Mouse (Mus musculus) gastrocnemius, postnatal 14 days (tissue): Measurements from ENCODE around the gene Arf3. TPM values are rescaled to one million over a fixed set of nuclear protein-coding genes. Genes with fewer than 3 reads are reported as not detected.

Experiments
- DNase-seq: peaks from one replicate; pipeline ENCODE4 v3.0.0; 2021; ENCODE audit warnings: mixed read lengths
- intact Hi-C: fragments of 180-260 bp; cut with DNase I; formaldehyde crosslinking; loops from one replicate; pipeline ENCODE4 v1.15.1; 2025; ENCODE audit warnings: low total_unique reads
- total RNA-seq, 2 experiments: library from RNA; stranded (reverse); gene quantifications; 2 replicates each; pipeline ENCODE4 v1.2.3; 2021

The Arf3 gene
- total RNA-seq, 2 experiments from 2014 or later: 14.6 to 15.8 TPM

DNA sequence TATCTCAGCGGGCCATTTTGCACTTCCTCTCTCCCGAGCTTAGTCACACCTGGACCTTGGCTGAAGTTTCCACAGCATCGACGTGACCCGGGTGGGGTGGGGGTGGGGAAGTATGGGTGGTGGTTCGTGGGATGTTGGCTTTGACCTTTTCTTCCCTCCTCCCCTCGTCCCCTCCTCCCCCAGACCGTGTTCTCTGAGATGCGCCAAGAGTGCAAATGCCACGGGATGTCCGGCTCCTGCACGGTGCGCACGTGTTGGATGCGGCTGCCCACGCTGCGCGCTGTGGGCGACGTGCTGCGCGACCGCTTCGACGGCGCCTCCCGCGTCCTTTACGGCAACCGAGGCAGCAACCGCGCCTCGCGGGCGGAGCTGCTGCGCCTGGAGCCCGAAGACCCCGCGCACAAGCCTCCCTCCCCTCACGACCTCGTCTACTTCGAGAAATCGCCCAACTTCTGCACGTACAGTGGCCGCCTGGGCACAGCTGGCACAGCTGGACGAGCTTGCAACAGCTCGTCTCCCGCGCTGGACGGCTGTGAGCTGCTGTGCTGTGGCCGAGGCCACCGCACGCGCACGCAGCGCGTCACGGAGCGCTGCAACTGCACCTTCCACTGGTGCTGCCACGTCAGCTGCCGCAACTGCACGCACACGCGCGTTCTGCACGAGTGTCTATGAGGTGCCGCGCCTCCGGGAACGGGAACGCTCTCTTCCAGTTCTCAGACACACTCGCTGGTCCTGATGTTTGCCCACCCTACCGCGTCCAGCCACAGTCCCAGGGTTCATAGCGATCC is 29.4 kb upstream of the Arf3 start:
- no peak for DNase-seq
- intact Hi-C loops: no loop called here

DNA sequence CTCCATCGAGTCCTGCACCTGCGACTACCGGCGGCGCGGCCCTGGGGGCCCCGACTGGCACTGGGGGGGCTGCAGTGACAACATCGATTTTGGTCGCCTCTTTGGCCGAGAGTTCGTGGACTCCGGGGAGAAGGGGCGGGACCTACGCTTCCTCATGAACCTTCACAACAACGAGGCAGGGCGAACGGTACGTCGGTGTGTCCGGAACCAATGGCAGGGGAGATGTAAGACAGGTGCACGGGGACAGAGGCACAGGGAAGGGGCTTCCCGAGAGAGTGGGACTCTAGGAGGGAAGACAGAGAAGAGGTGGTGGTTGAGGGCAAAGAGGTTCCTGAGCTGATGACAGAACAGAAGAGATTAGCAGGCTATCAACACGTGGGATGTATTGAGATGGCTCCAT is 28.8 kb upstream of the Arf3 start:
- intact Hi-C loops: no loop called here

DNA sequence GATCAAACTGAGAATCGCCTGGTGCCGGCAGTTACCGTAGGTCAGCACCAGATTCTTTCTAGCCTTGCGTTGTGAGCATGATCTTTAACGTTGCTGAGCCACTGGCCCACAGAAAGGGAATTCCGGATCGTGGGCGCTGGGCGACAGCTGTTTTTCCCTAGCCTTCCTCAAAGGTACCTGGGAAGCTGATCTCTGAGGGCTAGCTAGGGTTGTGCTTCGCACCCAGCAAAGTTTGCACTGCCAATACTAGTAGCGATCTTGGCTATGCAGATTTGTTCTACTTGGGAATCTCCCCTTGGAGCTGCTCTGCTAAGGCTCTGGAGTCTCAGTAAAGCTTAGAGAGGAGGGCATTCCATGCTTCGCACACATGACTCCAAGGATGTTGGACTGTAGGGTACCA is 28.2 kb upstream of the Arf3 start:
- intact Hi-C loops: no loop called here
- no peak for DNase-seq

More for the DNA sequence above, 28.8 kb upstream of the Arf3 start:
- no peak for DNase-seq

DNA sequence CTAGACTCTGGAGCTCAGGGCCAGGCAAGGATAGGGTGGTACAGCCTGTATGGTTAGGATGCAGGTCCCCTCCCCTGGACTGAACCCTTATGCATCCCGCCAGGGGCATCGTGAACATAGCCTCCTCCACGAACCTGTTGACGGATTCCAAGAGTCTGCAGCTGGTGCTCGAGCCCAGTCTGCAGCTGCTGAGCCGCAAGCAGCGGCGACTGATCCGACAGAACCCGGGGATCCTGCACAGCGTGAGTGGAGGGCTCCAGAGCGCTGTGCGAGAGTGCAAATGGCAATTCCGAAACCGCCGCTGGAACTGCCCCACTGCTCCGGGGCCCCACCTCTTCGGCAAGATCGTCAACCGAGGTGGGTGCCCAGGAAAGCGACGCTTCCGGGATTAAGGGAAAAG is 27.7 kb upstream of the Arf3 start:
- DNase-seq: no peak
- intact Hi-C loops: no loop called here

DNA sequence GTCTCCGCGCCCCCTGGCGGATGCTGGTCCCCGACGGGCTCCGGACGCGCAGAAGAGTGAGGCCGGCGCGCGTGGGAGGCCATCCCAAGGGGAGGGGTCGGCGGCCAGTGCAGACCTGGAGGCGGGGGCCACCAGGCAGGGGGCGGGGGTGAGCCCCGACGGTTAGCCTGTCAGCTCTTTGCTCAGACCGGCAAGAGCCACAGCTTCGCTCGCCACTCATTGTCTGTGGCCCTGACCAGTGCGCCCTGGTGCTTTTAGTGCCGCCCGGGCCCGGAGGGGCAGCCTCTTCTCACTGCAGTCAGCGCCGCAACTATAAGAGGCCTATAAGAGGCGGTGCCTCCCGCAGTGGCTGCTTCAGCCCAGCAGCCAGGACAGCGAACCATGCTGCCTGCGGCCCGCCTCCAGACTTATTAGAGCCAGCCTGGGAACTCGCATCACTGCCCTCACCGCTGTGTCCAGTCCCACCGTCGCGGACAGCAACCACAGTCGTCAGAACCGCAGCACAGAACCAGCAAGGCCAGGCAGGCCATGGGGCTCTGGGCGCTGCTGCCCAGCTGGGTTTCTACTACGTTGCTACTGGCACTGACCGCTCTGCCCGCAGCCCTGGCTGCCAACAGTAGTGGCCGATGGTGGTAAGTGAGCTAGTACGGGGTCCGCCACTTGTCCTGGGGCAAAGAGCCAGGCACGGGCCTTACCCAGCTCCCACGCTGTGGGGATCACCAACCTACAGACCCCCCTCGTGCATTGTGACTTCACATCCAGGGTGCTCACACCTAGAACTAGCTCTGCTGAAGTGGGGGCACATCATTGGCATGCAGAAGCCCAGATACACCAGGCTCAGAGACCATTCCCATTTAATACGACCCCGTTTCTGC is 26.9 kb upstream of the Arf3 start, which contains the start of gene Wnt1:
Wnt1 (plus strand) TSS at position 197 of the 875 bp plus-strand sequence.
- DNase-seq: no peak
- intact Hi-C loops: no loop called here

DNA sequence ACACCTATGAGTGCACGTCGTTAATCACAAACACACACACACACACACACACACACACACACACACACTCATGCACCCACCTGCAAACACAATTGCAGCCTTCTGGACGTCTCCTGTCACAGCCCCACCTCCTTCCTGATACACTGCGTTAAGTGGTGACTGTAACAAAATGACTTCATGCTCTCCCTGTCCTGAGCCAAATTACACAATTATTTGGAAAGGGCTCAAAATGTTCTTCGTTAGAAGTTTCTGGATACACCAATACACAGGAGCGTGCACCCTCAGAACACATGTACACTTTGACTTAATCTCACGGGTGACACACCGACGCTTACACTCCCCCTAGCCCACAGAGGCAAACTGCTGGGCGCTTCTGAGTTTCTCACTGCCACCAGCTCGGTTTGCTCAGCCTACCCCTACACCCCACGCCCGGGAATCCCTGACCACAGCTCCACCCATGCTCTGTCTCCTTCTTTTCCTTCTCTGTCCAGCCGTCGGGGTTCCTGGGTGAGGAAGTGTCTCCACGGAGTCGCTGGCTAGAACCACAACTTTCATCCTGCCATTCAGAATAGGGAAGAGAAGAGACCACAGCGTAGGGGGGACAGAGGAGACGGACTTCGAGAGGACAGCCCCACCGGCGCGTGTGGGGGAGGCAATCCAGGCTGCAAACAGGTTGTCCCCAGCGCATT is 26.1 kb upstream of the Arf3 start:
- no peak for DNase-seq
- intact Hi-C loops: no loop called here

DNA sequence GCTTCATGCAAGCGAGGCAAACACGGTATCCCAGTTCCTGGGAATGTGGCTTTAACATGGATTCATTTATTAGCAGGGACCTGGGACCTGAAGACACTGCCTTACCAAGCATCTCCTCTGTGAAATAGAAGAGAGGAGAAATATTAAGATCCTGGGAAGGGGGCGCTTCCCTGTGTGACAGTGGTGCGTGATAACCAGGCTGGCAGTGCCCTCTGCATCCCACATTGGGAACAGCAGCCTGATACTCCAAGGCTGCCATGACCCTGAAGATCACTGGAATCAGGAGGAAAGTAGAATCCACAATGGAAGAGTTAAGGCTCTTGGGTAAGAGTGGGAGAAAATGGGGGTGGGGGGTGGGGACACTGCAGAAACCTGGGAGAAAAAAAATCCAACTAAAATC is 24.9 kb upstream of the Arf3 start:
- DNase-seq: no peak
- intact Hi-C loops: no loop called here

DNA sequence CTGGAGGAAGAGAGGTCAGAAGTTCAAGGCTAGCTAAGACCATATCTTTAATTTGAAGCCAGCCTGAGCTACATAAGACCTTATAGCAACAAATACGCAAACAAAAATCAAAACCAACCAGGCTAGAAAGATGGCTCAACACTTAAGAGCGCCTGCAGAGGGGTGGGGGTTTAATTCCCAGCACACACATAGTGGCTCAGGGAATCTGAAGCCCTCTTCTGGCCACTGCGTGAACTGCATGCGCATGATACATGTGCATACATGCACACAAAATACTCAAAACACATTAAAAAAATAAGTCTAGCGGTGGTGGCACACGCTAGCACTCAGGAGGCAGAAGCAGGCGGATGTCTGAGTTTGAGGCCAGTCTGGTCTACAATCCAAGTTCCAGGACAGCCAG is 22.7 kb upstream of the Arf3 start:
- intact Hi-C loops: no loop called here
- DNase-seq: no peak

DNA sequence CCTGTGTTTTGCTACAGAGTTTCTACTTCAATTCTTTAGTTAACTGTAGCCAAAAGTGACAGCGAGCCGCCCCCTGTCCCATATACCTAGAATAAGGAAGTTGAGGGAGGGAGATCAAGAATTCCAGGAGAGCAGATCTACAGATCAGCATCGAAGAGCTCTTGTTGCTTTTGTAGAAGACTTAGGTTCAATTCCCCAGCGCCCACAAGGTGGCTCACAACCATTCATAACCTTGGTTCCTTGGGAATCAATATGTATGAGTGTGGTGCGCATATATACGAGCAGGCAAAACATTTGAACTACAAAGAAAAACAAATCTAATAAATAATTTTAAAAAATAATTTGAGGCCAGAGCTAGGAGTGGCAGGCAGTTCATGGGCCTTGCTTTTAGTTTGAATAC is 18.2 kb upstream of the Arf3 start:
- intact Hi-C loops: no loop called here
- DNase-seq: no peak

DNA sequence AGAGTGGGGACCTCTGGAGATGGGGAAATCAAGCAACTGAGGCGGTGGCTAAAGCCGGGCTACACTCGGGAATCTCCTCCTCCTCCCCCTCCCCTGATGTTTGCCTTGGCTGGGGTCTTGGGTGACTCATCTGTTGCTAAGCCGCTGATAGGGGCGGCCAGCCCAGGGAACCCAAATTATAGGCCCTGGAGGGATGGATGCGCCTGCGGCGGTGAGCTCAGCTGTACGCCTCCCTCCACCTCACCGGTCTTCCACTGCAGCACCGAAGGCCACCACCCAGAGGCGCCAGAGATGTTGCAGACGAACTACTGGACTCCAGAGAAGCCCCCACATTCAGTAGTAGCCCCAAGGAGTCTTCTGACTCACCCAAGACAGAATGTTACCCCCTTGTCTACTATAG is 17.6 kb upstream of the Arf3 start:
- intact Hi-C loops: no loop called here
- peak; percentile 61 for DNase-seq

DNA sequence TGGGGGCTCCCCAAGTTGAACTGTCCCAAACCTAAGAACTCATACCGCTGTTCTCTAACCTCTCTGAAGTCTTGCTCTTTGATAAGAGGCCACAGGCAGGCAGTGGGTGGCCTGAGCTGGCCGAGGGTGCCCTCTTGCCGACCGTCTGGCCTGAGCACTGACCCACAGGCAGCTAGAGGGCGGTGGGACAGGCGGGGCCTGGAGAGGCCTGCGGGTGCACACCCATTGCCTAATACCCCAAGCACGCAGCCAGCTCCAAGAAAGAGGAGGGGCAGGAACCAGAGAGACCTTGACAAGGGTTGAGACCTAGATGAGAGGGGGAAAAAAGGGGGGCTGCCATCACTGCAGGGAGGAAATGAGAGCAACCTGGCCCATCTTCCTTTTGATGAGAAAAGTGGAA is 17.1 kb upstream of the Arf3 start:
- no peak for DNase-seq
- intact Hi-C loops: no loop called here

DNA sequence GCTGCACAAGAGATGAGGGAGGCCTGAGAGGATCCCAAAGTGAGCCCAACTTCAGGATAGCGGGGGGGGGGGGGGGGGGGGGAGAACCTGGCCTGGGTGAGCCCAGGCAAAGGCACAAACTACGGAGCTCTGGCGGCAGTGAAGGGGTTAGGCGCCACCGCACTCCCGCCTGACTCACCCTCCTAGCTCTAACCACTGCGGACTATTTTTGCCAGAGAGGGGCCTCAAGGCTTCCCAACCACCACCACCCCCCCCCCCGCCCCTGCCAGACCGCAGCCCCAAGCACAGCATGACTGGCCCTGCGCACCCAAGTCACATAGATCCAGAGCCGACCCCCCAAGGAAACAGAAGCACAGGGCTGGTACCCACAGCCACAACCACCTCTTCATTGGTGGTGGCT is 15.8 kb upstream of the Arf3 start:
- intact Hi-C loops: no loop called here
- DNase-seq: no peak

DNA sequence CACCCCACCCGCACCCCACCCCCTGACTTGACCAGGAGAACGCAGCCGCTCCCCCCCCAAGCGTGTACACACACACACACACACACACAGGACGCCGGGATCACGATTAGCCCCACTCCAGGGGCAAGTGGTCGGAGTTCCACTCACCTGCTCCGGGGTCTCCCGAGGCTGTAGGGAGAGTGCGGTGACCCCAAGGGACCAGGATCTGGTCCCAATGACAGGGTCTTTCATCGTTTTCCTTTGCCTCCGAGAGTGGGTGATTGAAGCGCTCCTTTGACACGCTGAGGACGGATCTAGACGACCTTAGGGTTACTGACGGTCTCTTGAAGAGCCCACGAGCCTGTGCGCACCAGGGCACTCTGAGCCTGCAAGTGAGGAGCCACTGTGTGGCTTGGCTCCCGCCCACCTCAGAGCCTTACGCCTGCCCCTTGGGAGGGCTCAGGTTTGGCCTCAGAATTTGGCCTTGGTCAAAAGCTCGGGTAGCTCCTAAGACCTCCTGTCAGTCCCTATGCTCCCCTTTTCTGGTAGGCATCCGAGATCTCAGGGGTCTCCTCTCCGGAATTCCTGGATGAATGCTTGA is 15.3 kb upstream of the Arf3 start:
- intact Hi-C loops: no loop called here

DNA sequence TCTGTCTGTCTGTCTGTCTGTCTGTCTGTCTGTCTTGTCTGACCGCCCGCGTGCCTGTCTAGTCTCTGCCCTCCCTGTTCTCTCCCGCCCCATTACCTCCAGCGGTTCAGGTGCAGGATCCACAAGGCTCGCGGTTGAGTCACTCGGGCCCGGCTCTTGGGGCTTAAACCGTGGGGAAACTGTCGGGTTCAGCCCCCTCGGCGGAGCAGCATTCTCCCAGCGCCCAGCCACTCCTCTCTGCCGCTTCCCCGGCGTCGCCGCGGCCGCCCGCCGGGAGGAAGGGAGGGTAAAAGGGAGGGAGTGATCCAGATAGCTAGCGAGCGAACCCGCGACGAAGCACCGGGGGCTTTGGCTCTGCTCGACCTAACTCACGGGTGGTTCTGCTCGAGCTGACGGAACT is 14.7 kb upstream of the Arf3 start, which contains the start of gene Wnt10b:
Wnt10b (minus strand) TSS at position 389 of the 400 bp plus-strand sequence.
- intact Hi-C loops: no loop called here
- DNase-seq: no peak

More for the DNA sequence above, 15.3 kb upstream of the Arf3 start:
- no peak for DNase-seq

DNA sequence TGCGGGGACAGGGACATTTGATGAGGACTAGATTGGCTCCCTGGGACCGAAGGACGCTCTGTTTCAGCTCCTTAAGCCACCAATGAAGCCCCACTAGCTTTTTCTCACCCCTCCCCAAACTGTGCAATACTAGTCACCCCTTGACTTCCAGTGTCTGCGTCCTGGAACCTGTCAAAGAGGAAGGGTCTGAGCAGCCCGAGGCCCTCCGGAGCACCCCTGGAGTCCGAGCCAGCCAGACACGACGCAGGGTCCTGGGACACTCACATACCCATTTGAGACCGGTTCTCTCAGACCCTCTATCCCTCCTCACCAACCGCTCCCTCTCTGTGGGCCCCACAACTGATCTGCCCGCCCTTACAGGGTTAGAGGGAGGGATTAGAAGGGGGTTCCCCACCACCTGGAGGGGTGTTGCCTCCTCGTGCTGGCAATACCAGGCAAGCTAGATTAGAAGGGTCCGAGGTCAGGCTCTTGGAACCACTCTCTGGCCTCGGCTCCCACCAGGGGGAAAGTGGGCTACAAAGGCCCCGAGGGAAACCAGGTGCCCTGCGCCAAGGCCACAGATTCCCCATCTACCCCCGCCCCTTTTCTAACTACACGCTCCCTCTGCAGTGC is 14.1 kb upstream of the Arf3 start:
- intact Hi-C loops: no loop called here
- no peak for DNase-seq

DNA sequence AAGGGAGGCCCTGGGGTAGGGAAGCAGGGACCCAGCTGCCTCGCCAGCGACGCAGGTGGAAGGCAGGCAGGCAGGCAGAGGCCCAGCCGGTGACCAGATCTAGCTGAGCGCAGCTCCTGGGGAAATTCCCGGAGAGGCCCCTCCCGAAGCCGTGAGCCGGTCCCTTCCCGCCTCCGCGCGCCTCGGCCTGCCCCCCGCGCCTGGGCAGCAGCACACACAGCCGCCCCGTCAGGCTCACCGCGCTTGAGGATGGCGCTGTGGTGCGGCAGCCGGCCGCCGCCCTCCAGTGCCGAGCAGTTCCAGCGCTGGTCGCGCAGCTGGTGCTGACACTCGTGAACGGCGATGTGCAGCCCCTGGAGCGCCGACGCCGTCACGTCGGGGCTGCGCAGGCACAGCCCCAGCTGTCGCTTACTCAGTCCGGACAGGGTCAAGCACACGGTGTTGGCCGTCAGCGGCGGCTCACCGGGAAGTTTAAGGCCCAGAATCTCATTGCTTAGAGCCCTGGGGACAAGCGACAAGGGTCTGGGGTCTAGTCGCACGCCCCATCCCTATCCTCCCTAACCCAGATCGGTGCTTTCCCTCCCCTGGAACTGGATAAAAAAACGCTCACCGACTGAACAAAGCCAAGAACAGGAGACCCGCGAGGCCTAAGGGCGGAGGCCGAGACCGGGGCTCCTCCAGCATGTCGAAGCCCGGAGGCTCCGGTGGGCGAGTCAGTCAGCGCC is 13.4 kb upstream of the Arf3 start:
- intact Hi-C loops: no loop called here
- peak; percentile 24 for DNase-seq

DNA sequence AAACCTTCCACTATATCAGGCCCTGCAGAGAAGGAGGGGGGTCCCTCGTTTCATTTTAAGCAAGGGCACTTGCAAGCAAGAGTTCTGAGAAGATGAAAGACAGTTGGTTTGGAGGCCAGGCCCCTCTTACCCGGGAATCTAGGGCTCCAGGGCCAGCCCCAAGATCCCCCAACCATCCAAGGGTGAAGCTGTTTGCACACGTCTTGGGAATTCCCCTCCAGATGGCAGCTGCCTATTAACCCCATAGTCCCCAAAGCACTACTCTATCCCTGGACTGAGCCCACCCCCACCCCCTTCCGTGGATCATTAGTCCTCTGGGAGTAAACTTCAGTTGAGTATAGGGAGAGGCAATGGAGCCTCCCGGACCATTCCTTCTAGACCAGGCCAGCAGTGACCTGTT is 12.5 kb upstream of the Arf3 start:
- DNase-seq: no peak
- intact Hi-C loops: no loop called here

DNA sequence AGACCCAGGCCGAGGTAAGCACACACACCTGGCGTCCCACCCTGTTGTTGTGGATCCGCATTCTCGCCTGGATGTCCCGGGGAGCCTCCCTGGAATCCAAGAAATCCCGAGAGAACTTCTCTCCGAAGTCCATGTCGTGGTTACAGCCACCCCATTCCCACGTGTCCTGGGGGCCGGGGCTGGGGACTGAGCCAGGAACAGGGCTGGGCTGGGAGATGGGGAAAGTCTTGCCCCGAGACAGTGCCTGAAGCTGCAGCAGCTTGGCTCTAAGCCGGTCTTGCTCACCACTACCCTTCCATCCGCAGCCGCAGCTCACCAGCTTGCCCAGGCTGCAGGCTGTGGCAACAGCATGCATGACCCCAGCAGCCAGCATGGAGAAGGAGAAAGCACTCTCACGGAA is 11.1 kb upstream of the Arf3 start:
- intact Hi-C loops: no loop called here
- no peak for DNase-seq
